Mouse (Mus musculus): ENCODE measurements around the gene Wipi2. TPM values are rescaled to one million over a fixed set of nuclear protein-coding genes. Genes with fewer than 3 reads are reported as not detected.
A peak's percentile ranks its signal among the peaks of the same experiment; 100 is the strongest.

The Wipi2 gene
- polyA plus RNA-seq, 1 experiment from 2014 or later: 60.4 TPM

GRCm38 (mm10) chr5:142718037-142718436 lies 90.5 kb downstream of the Wipi2 start:
- Histone ChIP-seq H3K9ac (no peak overlapping the region), H3K27ac (no peak overlapping the region), H3K4me1 (no peaks in the 10 kb centered on the region; the same call in 1 of the 2 replicates), H3K27me3 (no peaks in the 10 kb centered on the region), H3K36me3 (replicated peaks) (peaks cover 55% of the 10 kb centered on the region), H3K4me3 (replicated peaks) (no peak overlapping the region), H3K4me2 (no peak overlapping the region), H3K9me3 (no peaks in the 10 kb centered on the region)
- WGBS: 24% methylated on average over 4 of the region's 4 CpGs
- ATAC-seq (ENCODE audit: low FRiP score): peak; percentile 62

- ATAC-seq (ENCODE audit: low FRiP score): no peak
- 72% methylated on average over 25 of the region's 25 CpGs for whole genome bisulfite sequencing
- H3K4me3 ChIP-seq (replicated peaks): no peak overlapping the region
- no peak overlapping the region for H3K9ac ChIP-seq
- no peaks in the 10 kb centered on the region for H3K9me3 ChIP-seq
- peaks cover under 1% of the 10 kb centered on the region for H3K4me1 ChIP-seq
- no peak overlapping the region for H3K27ac ChIP-seq
- H3K4me2 ChIP-seq: no peak overlapping the region
- H3K36me3 ChIP-seq (replicated peaks): peaks cover 55% of the 10 kb centered on the region
- no peaks in the 10 kb centered on the region for H3K27me3 ChIP-seq
Observed at GRCm38 (mm10) chr5:142718486-142718885, 91.0 kb downstream of the Wipi2 start.

- WGBS: 85% methylated on average over 13 of the region's 13 CpGs
- H3K4me2 ChIP-seq: no peak overlapping the region
- H3K27ac ChIP-seq: no peak overlapping the region
- H3K9ac ChIP-seq: no peak overlapping the region
- no peak overlapping the region for H3K4me3 ChIP-seq (replicated peaks)
- H3K36me3 ChIP-seq (replicated peaks): peaks cover 45% of the 10 kb centered on the region
- no peaks in the 10 kb centered on the region for H3K9me3 ChIP-seq
- peaks cover 5% of the 10 kb centered on the region for H3K4me1 ChIP-seq
- no peaks in the 10 kb centered on the region for H3K27me3 ChIP-seq
- ATAC-seq (ENCODE audit: low FRiP score): no peak
Observed at GRCm38 (mm10) chr5:142719897-142720296, 92.4 kb downstream of the Wipi2 start.

Other genes with a start within 250 kb of the Wipi2 start
- 5.2 and 5.9 TPM in 2 replicates for gene Foxk1, start 226.2 kb upstream of the Wipi2 start, polyA plus RNA-seq (2016; fragmentation: Nextera tagmentation; extraction: Ambion mirVana)
- gene Ap5z1, start 163.8 kb upstream of the Wipi2 start, polyA plus RNA-seq (2016; fragmentation: Nextera tagmentation; extraction: Ambion mirVana): 12.7 and 15.2 TPM in 2 replicates
- gene Papolb, start 97.6 kb upstream of the Wipi2 start, polyA plus RNA-seq (2016; fragmentation: Nextera tagmentation; extraction: Ambion mirVana): 0.10 and 0.19 TPM in 2 replicates
- gene Radil, start 76.6 kb upstream of the Wipi2 start, polyA plus RNA-seq (2016; fragmentation: Nextera tagmentation; extraction: Ambion mirVana): 3.2 and 3.3 TPM in 2 replicates
- gene Mmd2, start 18.9 kb upstream of the Wipi2 start, polyA plus RNA-seq (2016; fragmentation: Nextera tagmentation; extraction: Ambion mirVana): 17.7 and 20.0 TPM in 2 replicates
- 43.4 and 44.9 TPM in 2 replicates for gene Slc29a4, start 64.8 kb downstream of the Wipi2 start, polyA plus RNA-seq (2016; fragmentation: Nextera tagmentation; extraction: Ambion mirVana)
- gene Tnrc18, start 190.0 kb downstream of the Wipi2 start, polyA plus RNA-seq (2016; fragmentation: Nextera tagmentation; extraction: Ambion mirVana): 56.8 and 64.6 TPM in 2 replicates